Mouse (Mus musculus) heart, adult 9 months (tissue): ENCODE measurements around the gene Il17re.

Experiments used
- DNase-seq, 2 experiments: peaks; one replicate each; pipeline ENCODE4 v3.0.0; 2022; ENCODE audit warnings: low spot score in 2 of 2

Gene Il17re

GRCm38 (mm10) chr6:113443091-113443490 lies 15.2 kb upstream of the Il17re start:
- no peak for DNase-seq

GRCm38 (mm10) chr6:113444207-113444965 lies 13.9 kb upstream of the Il17re start:
- no peak for DNase-seq

GRCm38 (mm10) chr6:113447639-113448038 lies 10.6 kb upstream of the Il17re start:
- DNase-seq, result no peak

- no peak for DNase-seq
These were observed 6.4 kb upstream of the Il17re start for GRCm38 (mm10) chr6:113451839-113452238.

GRCm38 (mm10) chr6:113455007-113455406 lies 3.3 kb upstream of the Il17re start:
- DNase-seq, result no peak

- DNase-seq, result no peak
These were observed 351 bp downstream of the Il17re start for GRCm38 (mm10) chr6:113458635-113459034.

GRCm38 (mm10) chr6:113464040-113464439 lies 5.8 kb downstream of the Il17re start:
- no peak for DNase-seq

GRCm38 (mm10) chr6:113465602-113466001 lies 7.3 kb downstream of the Il17re start:
- no peak for DNase-seq

- DNase-seq, result no peak
These were observed 10.2 kb downstream of the Il17re start for GRCm38 (mm10) chr6:113468512-113468911.

GRCm38 (mm10) chr6:113469021-113469420 lies 10.7 kb downstream of the Il17re start:
- DNase-seq, result peak; percentile 55 to 73

GRCm38 (mm10) chr6:113469432-113469831 lies 11.1 kb downstream of the Il17re start:
- DNase-seq, result peak; percentile 48 to 64

GRCm38 (mm10) chr6:113471297-113471936 lies 13.1 kb downstream of the Il17re start, which contains the start of gene Il17rc:
TSS of gene Il17rc (plus strand) at chr6:113471427.
- peak; percentile 74 to 79 for DNase-seq

GRCm38 (mm10) chr6:113472061-113472460 lies 13.8 kb downstream of the Il17re start:
- no peak for DNase-seq

GRCm38 (mm10) chr6:113473246-113473645 lies 15.0 kb downstream of the Il17re start:
- DNase-seq, result no peak

- no peak for DNase-seq
These were observed 15.4 kb downstream of the Il17re start for GRCm38 (mm10) chr6:113473715-113474114.

GRCm38 (mm10) chr6:113477353-113477752 lies 19.1 kb downstream of the Il17re start:
- DNase-seq, result no peak

- DNase-seq, result no peak
These were observed 20.6 kb downstream of the Il17re start for GRCm38 (mm10) chr6:113478906-113479305.

GRCm38 (mm10) chr6:113480555-113481373 lies 22.5 kb downstream of the Il17re start:
- peak; percentile 23 to 35 for DNase-seq

- peak; percentile 30 to 33 for DNase-seq
These were observed 24.3 kb downstream of the Il17re start for GRCm38 (mm10) chr6:113482477-113483099.

GRCm38 (mm10) chr6:113483100-113483615 lies 24.9 kb downstream of the Il17re start, which contains the start of gene Creld1:
TSS of gene Creld1 (plus strand) at chr6:113483297.
- DNase-seq, result peak; percentile 96 to 97

- DNase-seq, result peak; percentile 27 to 46
These were observed 25.4 kb downstream of the Il17re start for GRCm38 (mm10) chr6:113483729-113484128.
